Mouse (Mus musculus): ENCODE measurements at regions not wholly inside any gene's neighbourhood (a gene's known extent, or its start where the extent isn't known, plus 50 kb on each side); places are given as distances from the start of the nearest gene placed in this dataset.

GRCm38 (mm10) chr15:95714408-95714807 lies 58.6 kb upstream of the Dbx2 start:
- DNase-seq (ENCODE audit: low read depth) = peak; percentile 1

GRCm38 (mm10) chr15:95715941-95716340 lies 60.2 kb upstream of the Dbx2 start:
- no peak for DNase-seq (ENCODE audit: low read depth)

GRCm38 (mm10) chr15:95723699-95724098 lies 66.9 kb upstream of the Ano6 start:
- peak; percentile 44 for DNase-seq (ENCODE audit: low read depth)

- DNase-seq (ENCODE audit: low read depth) = peak; percentile 53
These were observed 64.8 kb upstream of the Ano6 start for GRCm38 (mm10) chr15:95725866-95726265.

GRCm38 (mm10) chr15:95726516-95726915 lies 64.1 kb upstream of the Ano6 start:
- no peak for DNase-seq (ENCODE audit: low read depth)

GRCm38 (mm10) chr15:95735746-95736145 lies 54.9 kb upstream of the Ano6 start:
- DNase-seq (ENCODE audit: low read depth) = no peak
